Comparison of ENCODE assay signal across 8 mouse cellular contexts in genomic region chr1:153386271-153387069, GRCm38 (mm10). TPM values are rescaled to one million over a fixed set of nuclear protein-coding genes. Genes with fewer than 3 reads are reported as not detected.
A peak's percentile ranks its signal among the peaks of the same experiment; 100 is the strongest.
DNase-seq lines count a peak whose midpoint lies in the region; ATAC-seq and TF ChIP-seq lines count a peak whose summit lies in the region.

No protein-coding gene starts in this region.

- intact Hi-C loops in heart, postnatal 10 days (cut with DNase I), result loop anchor here (1.0 to 5.0 kb wide), 7 partner anchors 36 to 339 kb away; partner anchors contain the start of gene Lamc1

- 54% methylated on average over 25 of the region's 25 CpGs for WGBS in forebrain, embryonic 13.5 days
- WGBS in large intestine, adult 2 months, result 45% methylated on average over 25 of the region's 25 CpGs
- WGBS in liver, postnatal 0 days (ENCODE audit: insufficient replicate concordance), result 50% methylated on average over 25 of the region's 25 CpGs
- WGBS in olfactory bulb, adult 2 months, result 52% methylated on average over 25 of the region's 25 CpGs

- H3K4me2 ChIP-seq in CH12.LX (ENCODE audit: insufficient read depth, low read depth, poor library complexity, severe bottlenecking), result no peak overlapping the region
- H3K4me2 ChIP-seq in forebrain, embryonic 13.5 days, result no peak overlapping the region
- H3K4me2 ChIP-seq in liver, postnatal 0 days (ENCODE audit: low read depth, low read length), result no peak overlapping the region

- in situ Hi-C loops in CH12.LX (cut with MboI; ENCODE audit: low pct_ligation_motif_present, low pct_unique_long_range_greater_than_20kb, low sequenced_read_pairs), result loop anchor here (10.0 to 25.0 kb wide), 3 partner anchors 282 to 849 kb away; no protein-coding TSS in a partner anchor

- no peak overlapping the region for H3K9ac ChIP-seq in CH12.LX (ENCODE audit: insufficient read depth, low read depth)
- H3K9ac ChIP-seq in forebrain, embryonic 13.5 days, result no peak overlapping the region
- no peak overlapping the region for H3K9ac ChIP-seq in liver, postnatal 0 days (replicated peaks)

- H3K36me3 ChIP-seq in CH12.LX (replicated peaks in 1 of 2; ENCODE audit: control insufficient read depth in 1 of 2, insufficient read depth in 1 of 2, low read length in 1 of 2), result no peaks in the 10 kb centered on the region
- no peaks in the 10 kb centered on the region for H3K36me3 ChIP-seq in forebrain, embryonic 13.5 days (ENCODE audit: poor library complexity, severe bottlenecking)
- no peaks in the 10 kb centered on the region for H3K36me3 ChIP-seq in liver, postnatal 0 days (replicated peaks; ENCODE audit: insufficient read depth, low read length)

- no peak for TF ChIP-seq EP300 in CH12.LX (IDR thresholded peaks at IDR 0.05; ENCODE audit: low read length)
- TF ChIP-seq EP300 in liver, postnatal 0 days (IDR thresholded peaks at IDR 0.05; ENCODE audit: low read depth), result no peak

- TF ChIP-seq RAD21 in CH12.LX (IDR thresholded peaks at IDR 0.05; ENCODE audit: low read depth, low read length), result peak; percentile 90

- H3K27ac ChIP-seq in CH12.LX (ENCODE audit: insufficient read depth, low read depth), result no peak overlapping the region
- H3K27ac ChIP-seq in forebrain, embryonic 13.5 days, result no peak overlapping the region
- H3K27ac ChIP-seq in liver, postnatal 0 days (ENCODE audit: low read depth), result no peak overlapping the region
- no peak overlapping the region for H3K27ac ChIP-seq in olfactory bulb, adult 2 months (ENCODE audit: insufficient read depth, low read depth, low read length)

- TF ChIP-seq POLR2A in CH12.LX (IDR thresholded peaks at IDR 0.05; ENCODE audit: low read depth, low read length), result no peak
- no peak for TF ChIP-seq POLR2A in olfactory bulb, adult 2 months (IDR thresholded peaks at IDR 0.05; ENCODE audit: insufficient read depth, low read depth, low read length)

- dilution Hi-C loops in CH12.LX (cut with MboI; ENCODE audit: extremely low pct_ligation_motif_present, extremely low pct_unique_long_range_greater_than_20kb, low sequenced_read_pairs), result no loop called here

- no peaks in the 10 kb centered on the region for H3K9me3 ChIP-seq in CH12.LX (replicated peaks; ENCODE audit: low read length)
- no peaks in the 10 kb centered on the region for H3K9me3 ChIP-seq in forebrain, embryonic 13.5 days (replicated peaks)
- no peaks in the 10 kb centered on the region for H3K9me3 ChIP-seq in liver, postnatal 0 days (ENCODE audit: low read length)

- peak; percentile 87 to 92 for TF ChIP-seq CTCF in CH12.LX (conservative IDR thresholded peaks at IDR 0.05 in 1 of 2, IDR thresholded peaks at IDR 0.05 in 1 of 2; ENCODE audit: low read depth in 2 of 2, low read length in 2 of 2)
- peak; percentile 98 for TF ChIP-seq CTCF in liver, postnatal 0 days (IDR thresholded peaks at IDR 0.05; ENCODE audit: low read depth)
- TF ChIP-seq CTCF in olfactory bulb, adult 2 months (IDR thresholded peaks at IDR 0.05; ENCODE audit: insufficient read depth, low read depth, low read length), result peak; percentile 84

- H3K4me1 ChIP-seq in CH12.LX (ENCODE audit: control insufficient read depth in 1 of 2, insufficient read depth in 2 of 2), result no peaks in the 10 kb centered on the region
- no peaks in the 10 kb centered on the region for H3K4me1 ChIP-seq in forebrain, embryonic 13.5 days
- H3K4me1 ChIP-seq in liver, postnatal 0 days (ENCODE audit: insufficient read depth), result no peaks in the 10 kb centered on the region
- H3K4me1 ChIP-seq in olfactory bulb, adult 2 months (ENCODE audit: control insufficient read depth, insufficient read depth, low read length), result peaks cover 2% of the 10 kb centered on the region; the same call in 1 of the 2 replicates

- DNase-seq in CH12.LX (ENCODE audit: extremely low read depth), result peak; percentile 67
- DNase-seq in c-Kit-positive CD71-positive TER-119-positive erythroid progenitor cells, embryonic 14.5 days (ENCODE audit: low spot score), result peak; percentile 15
- peak; percentile 86 to 91 for DNase-seq in heart, postnatal 10 days
- DNase-seq in large intestine, adult 2 months (ENCODE audit: low read depth, low spot score), result peak; percentile 18
- peak; percentile 79 for DNase-seq in liver, postnatal 0 days
- peak; percentile 45 to 47 for DNase-seq in thymus, adult 18-20 months

- H3K27me3 ChIP-seq in CH12.LX (replicated peaks), result peaks cover 2% of the 10 kb centered on the region
- H3K27me3 ChIP-seq in forebrain, embryonic 13.5 days, result no peaks in the 10 kb centered on the region
- no peaks in the 10 kb centered on the region for H3K27me3 ChIP-seq in liver, postnatal 0 days (ENCODE audit: insufficient read depth, low read length)

- H3K79me2 ChIP-seq in CH12.LX (replicated peaks; ENCODE audit: control insufficient read depth, extremely low read depth, insufficient read depth, poor library complexity, severe bottlenecking), result no peaks in the 10 kb centered on the region

- no peak overlapping the region for H3K4me3 ChIP-seq in CH12.LX (replicated peaks in 1 of 3; ENCODE audit: low read depth in 2 of 3, low read length in 2 of 3, poor library complexity in 1 of 3)
- no peak overlapping the region for H3K4me3 ChIP-seq in forebrain, embryonic 13.5 days
- H3K4me3 ChIP-seq in liver, postnatal 0 days (ENCODE audit: low read depth, low read length), result no peak overlapping the region
- no peak overlapping the region for H3K4me3 ChIP-seq in olfactory bulb, adult 2 months (ENCODE audit: insufficient read depth, low read depth, low read length)

- peak; percentile 90 for ATAC-seq in forebrain, embryonic 13.5 days
- peak; percentile 77 for ATAC-seq in liver, postnatal 0 days

TF ChIP-seq in CH12.LX, 34 proteins besides CTCF, POLR2A, EP300 and RAD21:
- TF ChIP-seq TBP (conservative IDR thresholded peaks at IDR 0.05; ENCODE audit: low read depth, low read length) (no peak), BHLHE40 (IDR thresholded peaks at IDR 0.05; ENCODE audit: low read depth, low read length) (no peak), IRF4 (IDR thresholded peaks at IDR 0.05; ENCODE audit: low read depth, low read length) (peak; percentile 70), USF1 (IDR thresholded peaks at IDR 0.05; ENCODE audit: low read depth, low read length) (no peak), NELFE (IDR thresholded peaks at IDR 0.05; ENCODE audit: low read depth, low read length) (peak; percentile 44; the same call in 1 of the 2 replicates), MAFK (IDR thresholded peaks at IDR 0.05; ENCODE audit: insufficient replicate concordance, low read length) (no peak), ZC3H11A (IDR thresholded peaks at IDR 0.05; ENCODE audit: low read depth, low read length) (peak; percentile 77), KAT2A (IDR thresholded peaks at IDR 0.05; ENCODE audit: insufficient replicate concordance, low read length) (no peak), SMC3 (IDR thresholded peaks at IDR 0.05; ENCODE audit: low read depth, low read length) (peak; percentile 93)

RNA-seq across cellular contexts. Expression of gene Shcbp1l, which starts 38.5 kb away (rescaled TPM):
- total RNA-seq in CH12.LX (2012; rRNA removed) (0.46 and 0.59 TPM in 2 replicates), CH12.LX (2014; rRNA removed) (not detected in 2 replicates)
- polyA plus RNA-seq in CH12.LX (2012; ENCODE audit: insufficient read length, low read depth), result 0.93 and 1.6 TPM in 2 replicates
- polyA plus RNA-seq in forebrain, embryonic 13.5 days (2015; fragmentation: Nextera tagmentation; extraction: Ambion mirVana), result 0.14 and 0.21 TPM in 2 replicates
- total RNA-seq in heart, postnatal 10 days (2021), result not detected
- 0.12 TPM in 1 of 2 replicates, not detected in the other for polyA plus RNA-seq in large intestine, adult 2 months (2012; rRNA removed)
- 0.05 TPM in 2 replicates for polyA plus RNA-seq in liver, postnatal 0 days (2015; fragmentation: Nextera tagmentation; extraction: Ambion mirVana)
- not detected in 2 replicates for polyA plus RNA-seq in olfactory bulb, adult 2 months (2012; ENCODE audit: insufficient read depth, insufficient read length, low replicate concordance, missing spikeins)

RNA-seq across cellular contexts. Expression of gene Lamc1, which starts 53.9 kb away (rescaled TPM):
- total RNA-seq in CH12.LX (2012; rRNA removed) (9.4 and 10.5 TPM in 2 replicates), CH12.LX (2014; rRNA removed) (4.1 and 5.7 TPM in 2 replicates)
- 13.1 and 16.7 TPM in 2 replicates for polyA plus RNA-seq in CH12.LX (2012; ENCODE audit: insufficient read length, low read depth)
- 11.8 and 12.8 TPM in 2 replicates for polyA plus RNA-seq in forebrain, embryonic 13.5 days (2015; fragmentation: Nextera tagmentation; extraction: Ambion mirVana)
- total RNA-seq in heart, postnatal 10 days (2021), result 100 to 1,000 TPM; 415 to 420 TPM
- polyA plus RNA-seq in large intestine, adult 2 months (2012; rRNA removed), result 26.1 and 37.2 TPM in 2 replicates
- 9.6 and 11.5 TPM in 2 replicates for polyA plus RNA-seq in liver, postnatal 0 days (2015; fragmentation: Nextera tagmentation; extraction: Ambion mirVana)
- not detected in 2 replicates for polyA plus RNA-seq in olfactory bulb, adult 2 months (2012; ENCODE audit: insufficient read depth, insufficient read length, low replicate concordance, missing spikeins)

Comparison
In these comparisons a context has a peak if more than half of its experiments do, and no peak if none do; other contexts are left out.
1. DNase-seq: peak in every context shown above with its lines; median percentile 88 in heart, postnatal 10 days; 79 in liver, postnatal 0 days; 67 in CH12.LX; 46 in thymus, adult 18-20 months; 18 in large intestine, adult 2 months; 15 in c-Kit-positive CD71-positive TER-119-positive erythroid progenitor cells, embryonic 14.5 days.